Comparison of ENCODE assay signal across 14 mouse cellular contexts in genomic region chr17:24878531-24878930, GRCm38 (mm10). TPM values are rescaled to one million over a fixed set of nuclear protein-coding genes. Genes with fewer than 3 reads are reported as not detected.
DNase-seq lines count a peak whose midpoint lies in the region; ATAC-seq lines count a peak whose summit lies in the region.
"Had no signal": no experiment of that assay in that cellular context is flagged by ENCODE, and none has a peak within 500 bp of the region (broad histone marks: within the 10 kb centered on the region; RNA-seq: fewer than 3 reads in every experiment).

No protein-coding gene starts in this region.

- ATAC-seq in kidney, embryonic 16.5 days (ENCODE audit: low FRiP score, low TSS enrichment) = no peak
- no peak for ATAC-seq in liver, embryonic 15.5 days (ENCODE audit: insufficient read depth)
- ATAC-seq in erythroid progenitor cell, adult 5-6 weeks (replicated peaks; ENCODE audit: low FRiP score, poor library complexity, severe bottlenecking) = no peak

- 70% methylated on average over 8 of the region's 8 CpGs for WGBS in kidney, embryonic 16.5 days
- 73% methylated on average over 8 of the region's 8 CpGs for WGBS in embryonic facial prominence, embryonic 10.5 days
- 70% methylated on average over 8 of the region's 8 CpGs for WGBS in liver, embryonic 15.5 days (ENCODE audit: insufficient replicate concordance)

- no peaks in the 10 kb centered on the region for H3K27me3 ChIP-seq in kidney, embryonic 16.5 days (ENCODE audit: insufficient read depth, low read length)
- no peaks in the 10 kb centered on the region for H3K27me3 ChIP-seq in embryonic facial prominence, embryonic 10.5 days (replicated peaks; ENCODE audit: low read depth, poor library complexity, severe bottlenecking)
- H3K27me3 ChIP-seq in liver, embryonic 15.5 days = peaks cover 5% of the 10 kb centered on the region
- H3K27me3 ChIP-seq: forebrain, embryonic 12.5 days had no signal

- H3K9me3 ChIP-seq in kidney, embryonic 16.5 days (ENCODE audit: low read length) = no peaks in the 10 kb centered on the region
- no peaks in the 10 kb centered on the region for H3K9me3 ChIP-seq in embryonic facial prominence, embryonic 10.5 days
- no peaks in the 10 kb centered on the region for H3K9me3 ChIP-seq in liver, embryonic 15.5 days (replicated peaks)
- H3K9me3 ChIP-seq: forebrain, embryonic 12.5 days had no signal

- peak overlapping the region; percentile 43; the same call in 1 of the 2 replicates for H3K9ac ChIP-seq in kidney, embryonic 16.5 days (replicated peaks; ENCODE audit: low read length)
- peak overlapping the region; percentile 4; the same call in 1 of the 2 replicates for H3K9ac ChIP-seq in liver, embryonic 15.5 days
- H3K9ac ChIP-seq: forebrain, embryonic 12.5 days had no signal

- no peak overlapping the region for H3K4me2 ChIP-seq in kidney, embryonic 16.5 days (replicated peaks; ENCODE audit: low read depth, low read length)
- peak overlapping the region; percentile 21 for H3K4me2 ChIP-seq in liver, embryonic 15.5 days
- H3K4me2 ChIP-seq: forebrain, embryonic 12.5 days had no signal

- H3K4me3 ChIP-seq in kidney, embryonic 16.5 days (ENCODE audit: low read length) = no peak overlapping the region
- peak overlapping the region; percentile 26; the same call in 1 of the 2 replicates for H3K4me3 ChIP-seq in embryonic facial prominence, embryonic 10.5 days
- H3K4me3 ChIP-seq in liver, embryonic 15.5 days (replicated peaks) = peak overlapping the region; percentile 5; the same call in 1 of the 2 replicates
- H3K4me3 ChIP-seq: forebrain, embryonic 12.5 days; myocyte had no signal

- H3K36me3 ChIP-seq in kidney, embryonic 16.5 days (ENCODE audit: insufficient read depth, low read length) = 0 out of 2 replicates have a peak, but pooled peaks cover 3% of the 10 kb centered on the region
- peaks cover 20% of the 10 kb centered on the region for H3K36me3 ChIP-seq in embryonic facial prominence, embryonic 10.5 days (replicated peaks)
- peaks cover 19% of the 10 kb centered on the region for H3K36me3 ChIP-seq in liver, embryonic 15.5 days (replicated peaks)

- H3K4me1 ChIP-seq in kidney, embryonic 16.5 days (ENCODE audit: insufficient read depth, low read length) = no peaks in the 10 kb centered on the region
- H3K4me1 ChIP-seq in embryonic facial prominence, embryonic 10.5 days = peaks cover 37% of the 10 kb centered on the region
- H3K4me1 ChIP-seq in liver, embryonic 15.5 days (replicated peaks) = peaks cover 28% of the 10 kb centered on the region
- H3K4me1 ChIP-seq: forebrain, embryonic 12.5 days had no signal

- H3K27ac ChIP-seq in kidney, embryonic 16.5 days (ENCODE audit: low read length) = no peak overlapping the region
- H3K27ac ChIP-seq in embryonic facial prominence, embryonic 10.5 days (replicated peaks) = peak overlapping the region; percentile 79
- H3K27ac ChIP-seq in liver, embryonic 15.5 days (replicated peaks) = peak overlapping the region; percentile 78
- H3K27ac ChIP-seq: forebrain, embryonic 12.5 days had no signal

- DNase-seq in adrenal gland, adult 2 months = peak; percentile 36
- no peak for DNase-seq in adrenal gland, postnatal 25 days
- DNase-seq in kidney, postnatal 14 days = no peak
- DNase-seq in embryonic facial prominence, embryonic 10.5 days (ENCODE audit: low spot score) = no peak
- DNase-seq in testis, postnatal 10 days (ENCODE audit: low spot score) = no peak
- DNase-seq: cerebellum, adult 11 months had no signal

RNA-seq across cellular contexts. Expression of gene Nubp2, which starts 7.6 kb away (rescaled TPM):
- total RNA-seq in adrenal gland, adult 2 months (2021) = 10 to 100 TPM; 53.1 to 56.6 TPM
- polyA plus RNA-seq in adrenal gland, adult 2 months (2012; rRNA removed) = 38.5 and 55.9 TPM in 2 replicates
- total RNA-seq in adrenal gland, postnatal 25 days (2021) = 55.1 and 55.9 TPM in 2 replicates
- 63.3 and 67.1 TPM in 2 replicates for polyA plus RNA-seq in kidney, embryonic 16.5 days (2015; fragmentation: Nextera tagmentation; extraction: Ambion mirVana)
- polyA plus RNA-seq in embryonic facial prominence, embryonic 10.5 days (2016; fragmentation: Nextera tagmentation; extraction: Ambion mirVana) = 71.8 and 81.8 TPM in 2 replicates
- polyA plus RNA-seq in liver, embryonic 15.5 days (2015; fragmentation: Nextera tagmentation; extraction: Ambion mirVana) = 68.1 and 73.5 TPM in 2 replicates
- 31.9 and 50.8 TPM in 2 replicates for total RNA-seq in erythroid progenitor cell, adult 5-6 weeks (2015; ENCODE audit: low replicate concordance)
- 35.0 and 44.1 TPM in 2 replicates for total RNA-seq in erythroid progenitor cell, adult 5-6 weeks (2017; ENCODE audit: low replicate concordance)

RNA-seq across cellular contexts. Expression of gene Spsb3, which starts 7.9 kb away (rescaled TPM):
- total RNA-seq in adrenal gland, adult 2 months (2021) = 10 to 100 TPM; 30.8 to 33.1 TPM
- polyA plus RNA-seq in adrenal gland, adult 2 months (2012; rRNA removed) = 144 and 179 TPM in 2 replicates
- 29.2 and 30.9 TPM in 2 replicates for total RNA-seq in adrenal gland, postnatal 25 days (2021)
- 46.2 and 50.4 TPM in 2 replicates for polyA plus RNA-seq in kidney, embryonic 16.5 days (2015; fragmentation: Nextera tagmentation; extraction: Ambion mirVana)
- 47.1 TPM in 2 replicates for polyA plus RNA-seq in embryonic facial prominence, embryonic 10.5 days (2016; fragmentation: Nextera tagmentation; extraction: Ambion mirVana)
- 45.2 and 48.4 TPM in 2 replicates for polyA plus RNA-seq in liver, embryonic 15.5 days (2015; fragmentation: Nextera tagmentation; extraction: Ambion mirVana)
- total RNA-seq in erythroid progenitor cell, adult 5-6 weeks (2015; ENCODE audit: low replicate concordance) = 84.0 and 90.5 TPM in 2 replicates
- total RNA-seq in erythroid progenitor cell, adult 5-6 weeks (2017; ENCODE audit: low replicate concordance) = 47.5 and 65.7 TPM in 2 replicates

RNA-seq across cellular contexts. Expression of gene Igfals, which starts 12.7 kb away (rescaled TPM):
- 1 to 10 TPM; 5.5 to 6.7 TPM for total RNA-seq in adrenal gland, adult 2 months (2021)
- 11.2 and 18.5 TPM in 2 replicates for polyA plus RNA-seq in adrenal gland, adult 2 months (2012; rRNA removed)
- total RNA-seq in adrenal gland, postnatal 25 days (2021) = 1.5 and 3.0 TPM in 2 replicates
- 3.0 and 3.1 TPM in 2 replicates for polyA plus RNA-seq in kidney, embryonic 16.5 days (2015; fragmentation: Nextera tagmentation; extraction: Ambion mirVana)
- 0.49 and 1.2 TPM in 2 replicates for polyA plus RNA-seq in embryonic facial prominence, embryonic 10.5 days (2016; fragmentation: Nextera tagmentation; extraction: Ambion mirVana)
- polyA plus RNA-seq in liver, embryonic 15.5 days (2015; fragmentation: Nextera tagmentation; extraction: Ambion mirVana) = 9.6 and 11.5 TPM in 2 replicates
- total RNA-seq in erythroid progenitor cell, adult 5-6 weeks (2015; ENCODE audit: low replicate concordance) = 0.84 TPM in 1 of 2 replicates, not detected in the other
- not detected in 2 replicates for total RNA-seq in erythroid progenitor cell, adult 5-6 weeks (2017; ENCODE audit: low replicate concordance)
- total RNA-seq: left cerebral cortex, postnatal 25 days; megakaryocyte progenitor cell, adult 5-6 weeks; MEL had no signal
- polyA plus RNA-seq: myocyte had no signal

RNA-seq across cellular contexts. Expression of gene Eme2, which starts 16.4 kb away (rescaled TPM):
- 10 to 100 TPM; 39.9 to 48.0 TPM for total RNA-seq in adrenal gland, adult 2 months (2021)
- 58.3 and 58.4 TPM in 2 replicates for polyA plus RNA-seq in adrenal gland, adult 2 months (2012; rRNA removed)
- 54.0 and 69.2 TPM in 2 replicates for total RNA-seq in adrenal gland, postnatal 25 days (2021)
- polyA plus RNA-seq in kidney, embryonic 16.5 days (2015; fragmentation: Nextera tagmentation; extraction: Ambion mirVana) = 36.5 and 38.5 TPM in 2 replicates
- 30.6 and 33.6 TPM in 2 replicates for polyA plus RNA-seq in embryonic facial prominence, embryonic 10.5 days (2016; fragmentation: Nextera tagmentation; extraction: Ambion mirVana)
- polyA plus RNA-seq in liver, embryonic 15.5 days (2015; fragmentation: Nextera tagmentation; extraction: Ambion mirVana) = 11.5 and 13.0 TPM in 2 replicates
- 6.3 and 14.4 TPM in 2 replicates for total RNA-seq in erythroid progenitor cell, adult 5-6 weeks (2015; ENCODE audit: low replicate concordance)
- total RNA-seq in erythroid progenitor cell, adult 5-6 weeks (2017; ENCODE audit: low replicate concordance) = 12.7 and 24.5 TPM in 2 replicates

RNA-seq across cellular contexts. Expression of gene Mrps34, which starts 16.4 kb away (rescaled TPM):
- 100 to 1,000 TPM; 130 to 150 TPM for total RNA-seq in adrenal gland, adult 2 months (2021)
- 547 and 570 TPM in 2 replicates for polyA plus RNA-seq in adrenal gland, adult 2 months (2012; rRNA removed)
- total RNA-seq in adrenal gland, postnatal 25 days (2021) = 147 and 189 TPM in 2 replicates
- 102 TPM in 2 replicates for polyA plus RNA-seq in kidney, embryonic 16.5 days (2015; fragmentation: Nextera tagmentation; extraction: Ambion mirVana)
- 102 and 105 TPM in 2 replicates for polyA plus RNA-seq in embryonic facial prominence, embryonic 10.5 days (2016; fragmentation: Nextera tagmentation; extraction: Ambion mirVana)
- 52.3 and 52.8 TPM in 2 replicates for polyA plus RNA-seq in liver, embryonic 15.5 days (2015; fragmentation: Nextera tagmentation; extraction: Ambion mirVana)
- total RNA-seq in erythroid progenitor cell, adult 5-6 weeks (2015; ENCODE audit: low replicate concordance) = 8.3 and 9.6 TPM in 2 replicates
- total RNA-seq in erythroid progenitor cell, adult 5-6 weeks (2017; ENCODE audit: low replicate concordance) = 9.1 and 19.4 TPM in 2 replicates
